Mouse (Mus musculus): ENCODE results near the gene Ndufb6.

Ndufb6 gene

DNA sequence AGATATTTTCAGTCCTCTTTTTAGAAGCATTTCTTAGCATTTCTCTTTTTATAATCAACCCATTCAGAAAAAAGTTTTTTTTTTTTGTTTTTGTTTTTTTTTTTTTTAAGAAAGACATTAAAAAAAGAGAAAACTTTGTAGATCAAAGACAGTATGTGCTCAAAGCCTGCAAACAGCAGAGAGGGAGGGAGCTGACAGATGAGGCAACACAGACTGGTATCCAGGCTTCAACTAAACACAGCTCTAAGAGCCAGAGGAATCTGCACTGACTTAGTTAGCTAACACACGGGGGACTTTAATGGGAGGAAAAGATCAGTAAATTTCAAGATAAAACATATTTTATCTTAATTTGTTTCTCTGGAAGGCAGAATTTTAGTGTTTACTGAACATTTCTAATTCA is 14.9 kb downstream of the Ndufb6 start:
- CTCF ChIA-PET = no interaction called here

DNA sequence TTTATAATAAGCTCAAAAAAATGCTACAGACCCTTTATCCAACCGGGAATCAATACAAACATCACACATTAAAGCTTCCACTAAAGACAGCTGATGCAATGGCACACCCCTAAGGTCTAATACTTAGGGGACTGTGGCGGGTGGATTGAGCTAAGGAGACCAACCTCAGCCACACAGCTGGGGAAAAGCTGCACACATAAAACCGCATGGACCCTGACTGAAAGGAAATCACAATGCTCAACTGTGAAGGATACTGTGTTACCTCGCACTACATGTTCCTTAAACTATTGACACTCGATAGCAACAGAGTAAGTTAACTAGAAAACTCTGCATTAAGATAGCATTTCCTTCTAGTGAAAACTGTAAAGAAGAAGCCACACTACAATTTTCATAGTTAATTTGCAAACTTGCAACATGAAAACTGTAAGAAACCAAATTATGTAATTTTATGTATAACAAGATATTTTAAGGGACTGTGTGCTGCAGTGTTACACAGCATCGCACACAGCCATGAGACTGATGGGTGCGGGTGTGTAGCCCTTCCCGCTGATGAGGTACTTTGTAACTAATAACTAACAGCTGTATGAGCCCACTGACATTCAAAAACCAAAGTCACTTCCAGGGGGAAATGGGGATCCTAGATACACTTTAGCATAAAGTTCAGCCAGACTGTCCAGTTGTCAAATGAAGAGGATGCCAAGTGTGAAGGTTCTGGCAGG is 24.7 kb downstream of the Ndufb6 start:
- CTCF ChIA-PET = no interaction called here

- CTCF ChIA-PET = no interaction called here
Observed at GRCm38 (mm10) chr4:40253766-40254165, 25.5 kb downstream of the Ndufb6 start.

GRCm38 (mm10) chr4:40250984-40251383 is 28.2 kb downstream of the Ndufb6 start:
- CTCF ChIA-PET = no interaction called here

GRCm38 (mm10) chr4:40244035-40244434 is 35.2 kb downstream of the Ndufb6 start:
- CTCF ChIA-PET = no interaction called here

- CTCF ChIA-PET = no interaction called here
Observed at GRCm38 (mm10) chr4:40243006-40243405, 36.2 kb downstream of the Ndufb6 start.

GRCm38 (mm10) chr4:40241928-40242327 is 37.3 kb downstream of the Ndufb6 start:
- CTCF ChIA-PET = no interaction called here

DNA sequence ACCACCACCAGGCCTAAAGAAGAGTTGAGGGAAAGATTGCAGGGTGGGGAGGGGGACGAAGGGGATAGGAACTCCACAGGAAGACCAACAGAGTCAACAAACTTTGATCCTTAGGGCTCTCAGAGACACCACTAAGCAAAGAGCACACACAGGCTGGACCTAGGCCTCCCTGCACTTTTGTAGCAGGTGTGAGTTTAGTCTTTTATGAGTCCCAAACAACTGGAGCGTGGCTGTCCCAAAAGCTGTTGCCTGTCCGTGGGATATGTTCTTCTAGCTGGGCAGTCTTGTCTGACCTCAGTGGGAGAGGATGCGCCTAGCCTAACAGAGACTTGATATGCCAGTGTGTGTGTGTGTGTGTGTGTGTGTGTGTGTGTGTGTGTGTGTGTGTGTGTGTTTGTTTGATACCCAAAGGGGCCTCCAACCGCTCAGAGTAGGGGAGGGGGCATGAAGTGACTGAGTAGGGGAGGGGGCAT is 38.9 kb downstream of the Ndufb6 start:
- CTCF ChIA-PET = interaction anchor here (0.7 kb wide), 1 partner anchor 96 kb away, joined by 10 read pairs; no protein-coding TSS in a partner anchor

DNA sequence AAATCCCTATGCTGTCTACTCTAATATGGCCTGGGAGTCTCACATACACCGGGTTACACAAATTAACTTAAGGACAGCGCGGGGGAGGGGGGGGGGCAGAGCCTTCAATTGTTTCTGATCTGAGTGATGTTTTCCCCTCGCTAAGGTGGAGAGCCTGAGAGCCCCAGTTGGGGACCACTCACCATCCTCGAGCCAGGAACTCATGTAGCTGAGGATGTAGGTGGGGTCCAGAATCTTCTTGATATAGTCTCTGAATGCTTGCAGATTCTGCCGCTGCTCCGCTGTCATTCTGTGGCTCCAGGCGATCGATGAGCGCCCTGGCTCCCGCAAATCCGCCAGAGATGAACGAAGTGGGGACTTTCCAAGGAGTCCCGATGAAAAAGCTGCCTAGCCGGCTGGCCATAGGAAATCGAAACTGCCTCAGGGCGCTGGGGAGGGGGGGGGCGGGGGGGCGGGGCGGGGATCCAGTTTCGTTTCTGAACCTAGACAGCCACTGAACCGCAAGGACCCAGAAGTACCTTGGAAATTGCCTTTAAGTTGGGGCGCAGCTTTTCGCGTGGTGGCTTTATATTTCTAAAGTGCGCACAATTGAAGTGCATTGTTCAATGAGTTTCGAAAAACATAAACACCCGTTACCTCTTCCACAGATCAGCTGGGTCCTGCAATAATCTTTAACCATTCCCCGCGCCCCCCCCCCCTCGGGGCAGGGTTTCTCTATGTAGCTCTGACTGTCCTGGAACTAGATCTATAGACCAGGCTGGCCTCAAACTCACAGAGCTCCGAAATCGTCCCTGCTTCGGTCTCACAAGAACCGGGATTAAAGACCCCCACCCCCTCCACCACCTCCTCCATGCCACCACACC is 39.6 kb downstream of the Ndufb6 start, which contains the start of gene Ddx58:
TSS of gene Ddx58 (minus strand) at position 420 of the 863 bp plus-strand sequence.
- CTCF ChIA-PET = interaction anchor here (0.7 kb wide), 2 partner anchors 95 to 1113 kb away, joined by 4 to 10 read pairs; no protein-coding TSS in a partner anchor

- CTCF ChIA-PET = interaction anchor here (0.8 kb wide), 1 partner anchor 30 kb away, joined by 3 read pairs; the partner anchor contains the start of genes Smim27 and Topors
Observed at GRCm38 (mm10) chr4:40238483-40239408, 40.5 kb downstream of the Ndufb6 start.

GRCm38 (mm10) chr4:40236829-40237228 is 42.4 kb downstream of the Ndufb6 start:
- CTCF ChIA-PET = no interaction called here

- CTCF ChIA-PET = no interaction called here
Observed at GRCm38 (mm10) chr4:40234256-40234655, 45.0 kb downstream of the Ndufb6 start.

GRCm38 (mm10) chr4:40233062-40233664 is 46.1 kb downstream of the Ndufb6 start:
- CTCF ChIA-PET = no interaction called here

GRCm38 (mm10) chr4:40229723-40230122 is 49.5 kb downstream of the Ndufb6 start:
- CTCF ChIA-PET = no interaction called here

GRCm38 (mm10) chr4:40227886-40228285 is 51.3 kb downstream of the Ndufb6 start:
- CTCF ChIA-PET = no interaction called here

GRCm38 (mm10) chr4:40227131-40227530 is 52.1 kb downstream of the Ndufb6 start:
- CTCF ChIA-PET = no interaction called here

- CTCF ChIA-PET = no interaction called here
Observed at GRCm38 (mm10) chr4:40226095-40226494, 53.1 kb downstream of the Ndufb6 start.

GRCm38 (mm10) chr4:40221876-40222585 is 57.2 kb downstream of the Ndufb6 start:
- CTCF ChIA-PET = no interaction called here

DNA sequence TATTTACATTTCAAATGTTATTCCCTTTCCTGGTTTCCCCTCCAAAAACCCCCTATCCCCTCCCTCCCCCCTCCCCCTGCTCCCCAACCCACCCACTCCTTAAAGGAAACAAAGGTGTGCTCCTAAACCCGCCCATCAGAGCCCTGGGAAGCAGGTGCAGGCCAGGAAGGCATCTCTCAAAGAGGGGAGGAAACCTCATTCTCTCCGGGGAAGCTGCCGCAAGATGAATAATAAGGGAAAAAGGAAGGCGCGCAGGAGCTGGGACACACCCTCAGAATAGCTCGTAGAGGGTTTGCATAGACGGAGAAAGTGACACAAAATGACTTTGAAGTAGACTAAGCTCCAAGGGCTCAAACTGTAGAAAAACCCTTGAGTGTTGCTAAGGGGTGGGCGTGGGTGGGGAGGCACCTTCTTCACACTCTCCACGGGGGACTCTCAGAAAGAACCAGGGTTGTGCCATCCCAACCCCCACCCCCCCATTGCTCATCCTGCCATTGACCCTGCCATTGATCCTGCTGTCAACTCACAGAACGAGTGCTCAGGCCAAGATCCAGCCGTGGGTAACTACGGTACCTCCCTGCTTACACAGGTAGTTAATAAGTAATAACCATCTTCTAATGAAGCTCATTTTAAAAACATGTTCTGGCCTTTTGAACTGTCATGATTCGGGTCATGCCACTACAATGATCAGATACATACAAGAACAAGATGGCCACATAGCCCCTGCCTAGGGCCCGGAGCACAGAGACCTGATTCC is 58.0 kb downstream of the Ndufb6 start:
- CTCF ChIA-PET = no interaction called here

Measured in spleen, embryonic (tissue).